Mouse (Mus musculus): ENCODE data around the gene Ttc32. TPM values are rescaled to one million over a fixed set of nuclear protein-coding genes. Genes with fewer than 3 reads are reported as not detected.

Gene Ttc32
- polyA plus RNA-seq, 1 experiment from 2014 or later = 35.3 TPM

DNA sequence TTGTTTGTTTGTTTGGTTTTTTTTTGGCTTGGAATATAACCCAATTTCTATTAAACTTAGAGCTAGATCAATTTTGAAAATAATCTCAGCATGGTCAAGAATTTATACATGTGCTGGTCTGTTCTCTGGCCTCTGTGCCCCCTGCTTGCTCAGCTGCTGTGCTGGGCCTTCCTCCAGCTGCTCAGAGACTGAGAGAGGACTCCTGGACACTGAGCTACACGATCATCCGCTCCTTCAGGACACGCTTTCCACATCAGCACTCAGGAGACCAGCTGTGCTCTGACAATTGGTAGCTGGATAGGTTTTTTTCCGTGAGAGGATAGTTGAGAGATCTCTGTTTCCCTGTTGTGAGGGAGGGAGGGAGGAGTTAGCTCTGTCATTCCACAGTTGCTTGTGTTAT is 19.5 kb upstream of the Ttc32 start:
- H3K36me3 ChIP-seq (ENCODE audit: control insufficient read depth, insufficient read depth) = no peaks in the 10 kb centered on the region
- TF ChIP-seq CTCF (IDR thresholded peaks at IDR 0.05; ENCODE audit: low read depth) = no peak
- H3K4me1 ChIP-seq (replicated peaks; ENCODE audit: control insufficient read depth, insufficient read depth, low read length) = no peaks in the 10 kb centered on the region
- no peak overlapping the region for H3K4me2 ChIP-seq (replicated peaks; ENCODE audit: low read depth)
- 63% methylated on average over 4 of the region's 4 CpGs for whole genome bisulfite sequencing
- no peaks in the 10 kb centered on the region for H3K27me3 ChIP-seq (replicated peaks; ENCODE audit: control insufficient read depth, insufficient read depth, low read length)
- ATAC-seq = no peak
- no peaks in the 10 kb centered on the region for H3K9me3 ChIP-seq (ENCODE audit: control insufficient read depth)
- H3K4me3 ChIP-seq (ENCODE audit: low read depth, low read length) = no peak overlapping the region
- no peak overlapping the region for H3K9ac ChIP-seq (ENCODE audit: low read depth, low read length)
- H3K27ac ChIP-seq (ENCODE audit: low read depth, low read length) = no peak overlapping the region

- no peaks in the 10 kb centered on the region for H3K36me3 ChIP-seq (ENCODE audit: control insufficient read depth, insufficient read depth)
- no peak overlapping the region for H3K4me3 ChIP-seq (ENCODE audit: low read depth, low read length)
- 93% methylated on average over 9 of the region's 9 CpGs for WGBS
- no peaks in the 10 kb centered on the region for H3K9me3 ChIP-seq (ENCODE audit: control insufficient read depth)
- no peaks in the 10 kb centered on the region for H3K4me1 ChIP-seq (replicated peaks; ENCODE audit: control insufficient read depth, insufficient read depth, low read length)
- H3K4me2 ChIP-seq (replicated peaks; ENCODE audit: low read depth) = no peak overlapping the region
- ATAC-seq = no peak
- TF ChIP-seq CTCF (IDR thresholded peaks at IDR 0.05; ENCODE audit: low read depth) = no peak
- no peaks in the 10 kb centered on the region for H3K27me3 ChIP-seq (replicated peaks; ENCODE audit: control insufficient read depth, insufficient read depth, low read length)
- H3K9ac ChIP-seq (ENCODE audit: low read depth, low read length) = no peak overlapping the region
- no peak overlapping the region for H3K27ac ChIP-seq (ENCODE audit: low read depth, low read length)
These were observed 13.4 kb upstream of the Ttc32 start for GRCm38 (mm10) chr12:9016376-9016775.

- TF ChIP-seq CTCF (IDR thresholded peaks at IDR 0.05; ENCODE audit: low read depth) = no peak
- no peak overlapping the region for H3K4me2 ChIP-seq (replicated peaks; ENCODE audit: low read depth)
- no peaks in the 10 kb centered on the region for H3K4me1 ChIP-seq (replicated peaks; ENCODE audit: control insufficient read depth, insufficient read depth, low read length)
- 98% methylated on average over 8 of the region's 8 CpGs for WGBS
- no peaks in the 10 kb centered on the region for H3K9me3 ChIP-seq (ENCODE audit: control insufficient read depth)
- no peaks in the 10 kb centered on the region for H3K27me3 ChIP-seq (replicated peaks; ENCODE audit: control insufficient read depth, insufficient read depth, low read length)
- no peak for ATAC-seq
- no peak overlapping the region for H3K27ac ChIP-seq (ENCODE audit: low read depth, low read length)
- H3K9ac ChIP-seq (ENCODE audit: low read depth, low read length) = no peak overlapping the region
- no peaks in the 10 kb centered on the region for H3K36me3 ChIP-seq (ENCODE audit: control insufficient read depth, insufficient read depth)
- no peak overlapping the region for H3K4me3 ChIP-seq (ENCODE audit: low read depth, low read length)
These were observed 9.4 kb upstream of the Ttc32 start for GRCm38 (mm10) chr12:9020431-9020830.

DNA sequence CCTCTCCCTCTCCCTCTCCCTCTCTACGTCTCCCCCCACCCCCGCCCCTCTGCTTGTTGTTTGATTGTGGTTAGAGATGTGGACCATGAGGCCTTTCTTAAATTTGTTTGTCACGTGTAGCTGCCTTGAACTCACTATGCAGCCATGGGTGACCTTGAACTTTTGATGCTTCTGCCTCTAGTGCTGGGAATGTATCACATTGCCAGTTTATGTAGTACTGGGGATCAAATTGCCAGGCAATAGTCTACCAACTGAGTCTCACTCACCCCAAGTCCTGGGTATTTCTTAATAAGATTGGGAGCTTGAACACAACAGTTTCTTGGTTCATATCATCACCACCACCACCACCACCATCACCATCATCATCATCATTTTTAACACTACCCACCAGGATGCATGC is 8.8 kb upstream of the Ttc32 start:
- Histone ChIP-seq H3K4me1 (replicated peaks; ENCODE audit: control insufficient read depth, insufficient read depth, low read length) (no peaks in the 10 kb centered on the region), H3K4me2 (replicated peaks; ENCODE audit: low read depth) (no peak overlapping the region), H3K9ac (ENCODE audit: low read depth, low read length) (no peak overlapping the region), H3K4me3 (ENCODE audit: low read depth, low read length) (no peak overlapping the region), H3K36me3 (ENCODE audit: control insufficient read depth, insufficient read depth) (no peaks in the 10 kb centered on the region), H3K27me3 (replicated peaks; ENCODE audit: control insufficient read depth, insufficient read depth, low read length) (no peaks in the 10 kb centered on the region), H3K9me3 (ENCODE audit: control insufficient read depth) (no peaks in the 10 kb centered on the region), H3K27ac (ENCODE audit: low read depth, low read length) (no peak overlapping the region)
- TF ChIP-seq CTCF (IDR thresholded peaks at IDR 0.05; ENCODE audit: low read depth) = no peak
- no peak for ATAC-seq
- 70% methylated on average over 3 of the region's 3 CpGs for WGBS

GRCm38 (mm10) chr12:9023031-9023430 is 6.8 kb upstream of the Ttc32 start:
- peak; percentile 69 for TF ChIP-seq CTCF (IDR thresholded peaks at IDR 0.05; ENCODE audit: low read depth)
- Histone ChIP-seq H3K36me3 (ENCODE audit: control insufficient read depth, insufficient read depth) (no peaks in the 10 kb centered on the region), H3K4me1 (replicated peaks; ENCODE audit: control insufficient read depth, insufficient read depth, low read length) (no peaks in the 10 kb centered on the region), H3K27me3 (replicated peaks; ENCODE audit: control insufficient read depth, insufficient read depth, low read length) (no peaks in the 10 kb centered on the region), H3K9me3 (ENCODE audit: control insufficient read depth) (no peaks in the 10 kb centered on the region), H3K27ac (ENCODE audit: low read depth, low read length) (no peak overlapping the region), H3K4me2 (replicated peaks; ENCODE audit: low read depth) (no peak overlapping the region), H3K9ac (ENCODE audit: low read depth, low read length) (no peak overlapping the region), H3K4me3 (ENCODE audit: low read depth, low read length) (no peak overlapping the region)
- 47% methylated on average over 4 of the region's 4 CpGs for WGBS
- no peak for ATAC-seq

GRCm38 (mm10) chr12:9024071-9024470 is 5.7 kb upstream of the Ttc32 start:
- Histone ChIP-seq H3K27ac (ENCODE audit: low read depth, low read length) (no peak overlapping the region), H3K36me3 (ENCODE audit: control insufficient read depth, insufficient read depth) (no peaks in the 10 kb centered on the region), H3K4me2 (replicated peaks; ENCODE audit: low read depth) (no peak overlapping the region), H3K9me3 (ENCODE audit: control insufficient read depth) (no peaks in the 10 kb centered on the region), H3K4me3 (ENCODE audit: low read depth, low read length) (no peak overlapping the region), H3K4me1 (replicated peaks; ENCODE audit: control insufficient read depth, insufficient read depth, low read length) (no peaks in the 10 kb centered on the region), H3K27me3 (replicated peaks; ENCODE audit: control insufficient read depth, insufficient read depth, low read length) (no peaks in the 10 kb centered on the region), H3K9ac (ENCODE audit: low read depth, low read length) (no peak overlapping the region)
- ATAC-seq = no peak
- 92% methylated on average over 14 of the region's 14 CpGs for WGBS
- no peak for TF ChIP-seq CTCF (IDR thresholded peaks at IDR 0.05; ENCODE audit: low read depth)

- Histone ChIP-seq H3K4me2 (replicated peaks; ENCODE audit: low read depth) (no peak overlapping the region), H3K9ac (ENCODE audit: low read depth, low read length) (no peak overlapping the region), H3K27ac (ENCODE audit: low read depth, low read length) (no peak overlapping the region), H3K4me1 (replicated peaks; ENCODE audit: control insufficient read depth, insufficient read depth, low read length) (no peaks in the 10 kb centered on the region), H3K9me3 (ENCODE audit: control insufficient read depth) (no peaks in the 10 kb centered on the region), H3K4me3 (ENCODE audit: low read depth, low read length) (no peak overlapping the region), H3K36me3 (ENCODE audit: control insufficient read depth, insufficient read depth) (no peaks in the 10 kb centered on the region), H3K27me3 (replicated peaks; ENCODE audit: control insufficient read depth, insufficient read depth, low read length) (no peaks in the 10 kb centered on the region)
- TF ChIP-seq CTCF (IDR thresholded peaks at IDR 0.05; ENCODE audit: low read depth) = no peak
- WGBS = 80% methylated on average over 13 of the region's 13 CpGs
- no peak for ATAC-seq
These were observed 5.1 kb upstream of the Ttc32 start for GRCm38 (mm10) chr12:9024736-9025135.
